Mouse (Mus musculus) midbrain, embryonic 14.5 days (tissue): ENCODE measurements around the gene Spata46. TPM values are rescaled to one million over a fixed set of nuclear protein-coding genes. Genes with fewer than 3 reads are reported as not detected.

Experiments
- ATAC-seq: fragments of 200-750 bp; cut with Nextera tagmentation; 2 replicates; pipeline ENCODE4 v1.8.0; 2017; ENCODE audit warnings: moderate number of reproducible peaks, moderate library complexity; ENCODE audit not compliant: low FRiP score, low TSS enrichment
- DNase-seq: peaks from one replicate; pipeline ENCODE4 v3.0.0-alpha.2; 2015
- H3K27ac ChIP-seq: fragments of 300-500 bp; sonication (generic); replicated peaks from 2 replicates; pipeline ENCODE4 v1.5.1; 2014; ENCODE audit warnings: mild to moderate bottlenecking, low read depth, low read length, moderate library complexity
- H3K27me3 ChIP-seq: fragments of 300-500 bp; sonication (generic); 2 replicates; pipeline ENCODE4 v1.6.1; 2014; ENCODE audit warnings: low read length, control low read depth, mixed read lengths; ENCODE audit not compliant: control insufficient read depth, insufficient read depth
- H3K36me3 ChIP-seq: fragments of 300-500 bp; sonication (generic); 2 replicates; pipeline ENCODE4 v1.6.1; 2014; ENCODE audit warnings: low read length, control low read depth; ENCODE audit not compliant: control insufficient read depth, insufficient read depth
- H3K4me1 ChIP-seq: fragments of 300-500 bp; sonication (generic); 2 replicates; pipeline ENCODE4 v1.6.1; 2014; ENCODE audit warnings: mild to moderate bottlenecking, antibody characterized with exemption, low read length, control low read depth; ENCODE audit not compliant: control insufficient read depth, insufficient read depth
- H3K4me2 ChIP-seq: fragments of 300-500 bp; sonication (generic); 2 replicates; pipeline ENCODE4 v1.6.1; 2014; ENCODE audit warnings: mild to moderate bottlenecking, low read length, moderate library complexity
- H3K4me3 ChIP-seq: fragments of 300-500 bp; sonication (generic); replicated peaks from 2 replicates; pipeline ENCODE4 v1.5.1; 2014; ENCODE audit warnings: low read depth, low read length
- H3K9ac ChIP-seq: fragments of 300-500 bp; sonication (generic); replicated peaks from 2 replicates; pipeline ENCODE4 v1.6.1; 2014; ENCODE audit warnings: mild to moderate bottlenecking, low read length, moderate library complexity
- H3K9me3 ChIP-seq: fragments of 300-500 bp; sonication (generic); 2 replicates; pipeline ENCODE4 v1.6.1; 2016; ENCODE audit warnings: low read length, control low read depth, mixed read lengths; ENCODE audit not compliant: control insufficient read depth
- WGBS: fragments of 180-500 bp; shearing (Covaris S2); extraction: QIAGEN DNeasy Blood & Tissue Kit; methylation state at CpG from one replicate; pipeline ENCODE4 v1.1.7; 2014; 5-methylcytosine and 5-hydroxymethylcytosine counted together
- polyA plus RNA-seq: library from polyadenylated mRNA; unstranded; fragments of >200 nt; fragmentation: Nextera tagmentation; extraction: Ambion mirVana; gene quantifications from 2 replicates; pipeline ENCODE4 v1.2.1, GENCODE M21; 2014

Spata46 gene
- polyA plus RNA-seq, 1 experiment from 2014 or later = 0.96 TPM

DNA sequence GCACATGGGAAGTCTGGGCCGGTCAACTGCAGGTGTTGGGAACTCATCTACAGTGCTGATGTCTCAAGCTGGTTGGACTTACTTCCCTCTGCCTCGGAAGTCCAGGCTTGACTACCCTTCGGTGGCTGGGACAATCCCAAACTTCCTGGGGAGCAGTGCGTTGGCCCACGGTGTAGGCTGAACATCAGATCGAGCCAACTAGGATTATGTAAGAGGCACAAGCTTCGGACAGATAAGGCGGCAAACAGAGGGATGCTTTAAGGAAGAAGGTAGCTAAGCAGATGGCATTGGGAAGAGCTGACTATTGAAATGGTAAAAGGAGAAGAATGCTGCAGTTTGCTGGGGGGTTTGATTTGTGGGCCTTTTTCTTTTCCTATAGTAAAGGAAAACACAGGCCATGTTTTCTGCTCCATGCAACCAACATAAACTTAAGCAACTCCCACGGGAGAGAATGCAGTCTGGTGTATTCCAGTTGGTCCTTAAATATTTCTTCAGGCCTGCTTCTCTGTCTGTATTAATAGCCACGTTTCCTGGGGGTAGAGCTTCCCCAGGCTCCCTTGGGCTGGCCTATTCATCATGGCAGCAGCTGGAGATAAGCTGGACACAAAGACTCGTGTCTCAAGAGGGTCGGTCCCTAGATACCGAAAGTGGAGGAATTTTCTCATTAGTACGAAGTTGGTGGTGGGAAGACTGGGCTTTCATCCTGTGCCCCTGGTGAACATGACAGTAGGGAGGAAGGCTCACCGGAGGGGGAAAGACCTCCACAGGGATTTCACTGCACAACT, 13.6 kb upstream of the Spata46 start:
- H3K27ac ChIP-seq = no peak overlapping the region
- H3K9ac ChIP-seq = no peak overlapping the region
- no peaks in the 10 kb centered on the region for H3K4me1 ChIP-seq
- H3K9me3 ChIP-seq = 0 out of 2 replicates have a peak, but pooled peaks cover under 1% of the 10 kb centered on the region
- no peaks in the 10 kb centered on the region for H3K27me3 ChIP-seq
- H3K4me3 ChIP-seq = no peak overlapping the region
- H3K36me3 ChIP-seq = no peaks in the 10 kb centered on the region
- DNase-seq = peak; percentile 28
- no peak overlapping the region for H3K4me2 ChIP-seq
- WGBS = 52% methylated on average over 15 of the region's 15 CpGs
- no peak for ATAC-seq

DNA sequence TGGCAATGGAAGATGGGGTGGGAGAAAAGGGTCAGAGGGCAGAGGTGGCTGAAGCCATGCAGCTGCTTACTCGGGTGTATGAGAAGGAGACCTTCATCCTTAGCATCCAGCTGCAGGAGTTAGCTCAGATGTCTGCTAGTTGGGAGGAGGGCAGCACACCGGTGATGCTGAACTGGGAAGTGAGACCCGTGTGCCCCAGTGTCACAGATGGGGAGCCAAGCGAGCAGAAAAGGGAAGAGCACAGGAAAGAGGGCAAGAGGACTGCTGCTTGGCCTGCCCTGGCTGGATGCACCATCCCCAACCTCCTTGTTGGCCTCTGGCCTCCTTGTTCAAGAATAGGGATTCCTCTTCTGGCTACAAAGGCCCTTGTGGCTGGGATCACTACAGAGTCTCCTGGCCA, 9.1 kb upstream of the Spata46 start:
- no peak for ATAC-seq

DNA sequence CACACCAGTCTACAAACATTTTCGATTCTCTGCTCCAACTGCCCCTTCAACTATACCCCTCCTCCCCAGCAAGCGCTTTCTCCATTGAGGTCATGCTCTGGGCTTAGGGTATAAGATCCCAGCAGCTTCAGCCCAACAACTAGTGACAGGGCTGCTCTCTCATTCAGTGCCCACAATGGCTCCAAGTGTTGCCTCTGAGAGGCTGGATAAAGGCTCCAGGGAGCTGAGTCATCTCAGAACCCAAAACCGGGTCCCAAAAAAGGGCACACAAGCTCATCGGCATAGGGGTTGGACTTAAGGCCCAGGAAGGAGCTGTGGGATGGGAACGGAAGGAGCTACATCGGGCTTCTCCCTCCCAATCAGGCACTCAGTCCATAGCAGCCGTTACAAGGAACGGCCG, 6.9 kb upstream of the Spata46 start:
- H3K4me3 ChIP-seq = no peak overlapping the region
- H3K9me3 ChIP-seq = no peaks in the 10 kb centered on the region
- WGBS = 95% methylated on average over 9 of the region's 9 CpGs
- ATAC-seq (no peak), DNase-seq (no peak)
- no peak overlapping the region for H3K9ac ChIP-seq
- H3K4me1 ChIP-seq = no peaks in the 10 kb centered on the region
- H3K27me3 ChIP-seq = no peaks in the 10 kb centered on the region
- H3K4me2 ChIP-seq = no peak overlapping the region
- no peak overlapping the region for H3K27ac ChIP-seq
- no peaks in the 10 kb centered on the region for H3K36me3 ChIP-seq

More for the DNA sequence above, 9.1 kb upstream of the Spata46 start:
- no peak for DNase-seq
- no peak overlapping the region for H3K9ac ChIP-seq
- no peak overlapping the region for H3K4me2 ChIP-seq
- H3K27me3 ChIP-seq = no peaks in the 10 kb centered on the region
- no peak overlapping the region for H3K27ac ChIP-seq
- H3K4me1 ChIP-seq = no peaks in the 10 kb centered on the region
- H3K4me3 ChIP-seq = no peak overlapping the region
- H3K9me3 ChIP-seq = no peaks in the 10 kb centered on the region
- no peaks in the 10 kb centered on the region for H3K36me3 ChIP-seq
- 72% methylated on average over 4 of the region's 4 CpGs for WGBS

DNA sequence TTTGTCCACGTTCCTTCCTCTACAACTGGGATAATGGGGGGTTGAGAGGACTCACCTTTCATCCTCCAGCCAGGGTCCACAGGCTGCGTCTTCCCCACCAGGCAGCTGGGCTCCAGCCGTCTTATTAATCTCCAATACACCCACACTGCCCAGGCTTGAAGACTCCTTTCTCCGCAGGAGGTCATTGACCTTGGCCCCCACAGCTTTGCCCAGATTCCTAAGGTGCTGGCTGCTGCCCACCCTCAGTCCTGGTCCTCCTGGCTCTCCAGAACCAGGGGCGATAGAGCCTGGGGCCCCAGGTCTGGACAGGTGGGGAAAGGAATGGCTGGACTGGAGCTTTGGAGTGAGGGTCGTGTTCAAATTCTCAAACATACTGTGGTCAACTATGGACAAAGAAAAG, 6.1 kb upstream of the Spata46 start:
- H3K27ac ChIP-seq = no peak overlapping the region
- no peaks in the 10 kb centered on the region for H3K4me1 ChIP-seq
- H3K27me3 ChIP-seq = no peaks in the 10 kb centered on the region
- H3K4me2 ChIP-seq = no peak overlapping the region
- whole genome bisulfite sequencing = 65% methylated on average over 6 of the region's 6 CpGs
- H3K9me3 ChIP-seq = no peaks in the 10 kb centered on the region
- H3K9ac ChIP-seq = no peak overlapping the region
- no peak overlapping the region for H3K4me3 ChIP-seq
- H3K36me3 ChIP-seq = no peaks in the 10 kb centered on the region
- ATAC-seq = no peak
- no peak for DNase-seq

DNA sequence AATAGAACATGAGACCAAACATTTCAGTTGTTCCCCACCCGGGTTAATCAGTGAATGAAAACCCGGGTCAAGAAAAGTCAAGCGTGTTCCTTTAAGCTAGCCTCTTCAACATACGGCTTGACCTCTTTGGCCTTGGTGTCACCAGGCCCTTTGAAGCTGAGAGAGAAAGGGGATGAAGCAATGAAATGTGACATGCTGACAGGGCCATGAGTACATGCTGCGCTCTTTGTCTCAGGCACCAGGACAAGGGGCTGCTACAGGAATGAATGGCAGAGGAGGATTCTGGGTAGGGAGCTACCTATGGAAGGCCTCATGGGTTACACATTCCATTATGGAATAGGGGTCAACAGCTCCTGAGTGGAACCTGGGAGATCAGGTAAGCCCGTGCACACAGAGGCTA, 5.5 kb upstream of the Spata46 start:
- 40% methylated on average over 6 of the region's 6 CpGs for WGBS
- no peak for DNase-seq
- H3K4me1 ChIP-seq = no peaks in the 10 kb centered on the region

DNA sequence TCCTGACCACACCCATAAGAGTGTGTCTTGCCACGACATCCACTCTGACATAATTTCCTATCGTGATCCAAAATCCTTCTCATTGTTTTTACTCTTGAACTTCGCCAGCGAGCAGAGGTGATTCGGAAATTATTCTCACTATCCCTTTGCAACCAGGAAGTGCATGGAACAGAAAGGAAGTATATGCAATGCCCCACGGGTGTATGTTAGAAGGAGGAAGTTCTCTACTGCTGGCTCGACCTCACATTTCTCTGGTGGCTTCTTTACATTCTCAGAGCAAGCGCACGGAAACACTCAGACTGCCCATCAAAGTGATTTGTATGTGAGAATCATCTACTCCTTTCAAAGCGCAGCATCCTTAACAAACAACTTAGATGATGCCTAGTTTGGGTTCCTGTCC, 3.6 kb upstream of the Spata46 start:
- no peak overlapping the region for H3K27ac ChIP-seq
- H3K4me3 ChIP-seq = no peak overlapping the region
- H3K27me3 ChIP-seq = no peaks in the 10 kb centered on the region
- H3K4me2 ChIP-seq = no peak overlapping the region
- 96% methylated on average over 10 of the region's 10 CpGs for WGBS
- no peak for DNase-seq
- H3K9me3 ChIP-seq = no peaks in the 10 kb centered on the region
- H3K9ac ChIP-seq = no peak overlapping the region
- no peaks in the 10 kb centered on the region for H3K4me1 ChIP-seq
- no peak for ATAC-seq
- no peaks in the 10 kb centered on the region for H3K36me3 ChIP-seq

More for the DNA sequence above, 5.5 kb upstream of the Spata46 start:
- H3K36me3 ChIP-seq = no peaks in the 10 kb centered on the region
- H3K4me3 ChIP-seq = no peak overlapping the region
- no peaks in the 10 kb centered on the region for H3K27me3 ChIP-seq
- H3K4me2 ChIP-seq = no peak overlapping the region
- H3K27ac ChIP-seq = no peak overlapping the region
- H3K9me3 ChIP-seq = no peaks in the 10 kb centered on the region
- no peak overlapping the region for H3K9ac ChIP-seq
- no peak for ATAC-seq

DNA sequence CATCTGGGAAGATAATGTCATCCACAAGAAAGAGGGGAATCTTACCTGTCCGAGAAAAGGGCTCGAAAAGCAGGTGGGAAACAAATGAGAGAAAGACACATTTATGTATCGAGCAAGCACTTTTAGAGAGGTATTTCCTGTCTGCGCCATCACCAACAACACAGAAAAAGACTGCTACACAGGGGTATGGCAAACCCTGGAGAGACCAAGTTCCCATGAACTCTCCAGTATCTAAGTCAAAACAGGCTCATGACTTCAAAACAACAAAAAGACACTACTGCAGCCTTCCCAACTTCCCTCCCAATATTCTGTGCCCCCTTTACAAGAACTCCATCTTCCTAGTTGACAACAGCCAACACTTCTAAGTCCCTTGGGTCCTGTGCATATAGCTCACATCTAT, 2.4 kb upstream of the Spata46 start, which contains the start of gene Gm7694:
Gene Gm7694 (minus strand): TSS at position 101 of the 400 bp plus-strand sequence.
- Histone ChIP-seq H3K4me3 (no peak within 1 kb of the TSS), H3K9ac (no peak within 1 kb of the TSS), H3K4me2 (no peak within 1 kb of the TSS), H3K4me1 (no peaks in the 10 kb centered on the region), H3K27me3 (no peaks in the 10 kb centered on the region), H3K27ac (no peak within 1 kb of the TSS), H3K9me3 (no peaks in the 10 kb centered on the region), H3K36me3 (no peaks in the 10 kb centered on the region)
- WGBS = 99% methylated on average over 4 of the region's 4 CpGs
- no peak for ATAC-seq
- DNase-seq = no peak

DNA sequence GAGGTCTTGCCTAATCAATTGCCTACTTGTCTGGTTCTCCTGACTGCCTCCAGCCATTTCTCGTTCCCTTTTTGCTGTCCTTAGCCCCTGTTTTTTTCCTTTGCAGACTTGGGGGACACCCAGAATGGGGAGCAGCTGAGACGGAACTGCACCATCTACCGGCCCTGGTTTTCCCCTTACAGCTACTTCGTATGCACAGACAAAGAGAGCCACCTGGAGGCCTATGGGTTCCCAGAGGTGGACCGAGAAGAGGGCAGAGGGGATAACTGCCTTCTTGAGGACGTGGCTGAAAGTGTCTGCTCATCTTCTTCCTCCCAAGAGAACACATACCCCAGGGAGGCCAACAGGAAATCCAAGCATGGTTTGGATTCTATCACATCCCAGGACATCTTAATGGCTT, 2.8 kb downstream of the Spata46 start:
- no peaks in the 10 kb centered on the region for H3K9me3 ChIP-seq
- no peak overlapping the region for H3K9ac ChIP-seq
- no peaks in the 10 kb centered on the region for H3K27me3 ChIP-seq
- no peak overlapping the region for H3K4me2 ChIP-seq
- no peak overlapping the region for H3K4me3 ChIP-seq
- no peak overlapping the region for H3K27ac ChIP-seq
- DNase-seq (no peak), ATAC-seq (no peak)
- 81% methylated on average over 6 of the region's 6 CpGs for WGBS
- no peaks in the 10 kb centered on the region for H3K36me3 ChIP-seq
- H3K4me1 ChIP-seq = no peaks in the 10 kb centered on the region

DNA sequence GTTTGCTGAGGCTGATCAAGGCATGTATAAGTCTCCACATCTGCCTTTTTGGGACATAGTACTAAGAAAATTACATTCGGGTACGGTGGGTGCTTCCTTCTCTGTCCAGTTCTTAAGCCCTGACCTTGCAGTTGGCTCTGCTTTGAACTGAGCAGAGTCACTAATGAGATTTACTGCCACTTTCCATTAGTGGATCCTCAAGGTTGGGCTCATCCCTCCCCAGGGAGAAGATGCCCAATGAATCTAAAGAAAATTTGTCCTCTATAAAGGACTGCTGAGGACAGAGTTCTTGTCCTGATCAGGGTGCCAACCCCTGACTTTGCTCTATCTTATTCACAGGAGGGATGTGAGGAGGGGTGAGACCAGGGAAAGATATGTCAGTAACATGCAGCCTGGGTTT, 13.4 kb downstream of the Spata46 start:
- WGBS = 80% methylated on average over 2 of the region's 2 CpGs
- Histone ChIP-seq H3K36me3 (0 out of 2 replicates have a peak, but pooled peaks cover 4% of the 10 kb centered on the region), H3K9ac (no peak overlapping the region), H3K27ac (no peak overlapping the region), H3K9me3 (no peaks in the 10 kb centered on the region), H3K27me3 (no peaks in the 10 kb centered on the region), H3K4me2 (no peak overlapping the region), H3K4me1 (no peaks in the 10 kb centered on the region), H3K4me3 (no peak overlapping the region)
- no peak for DNase-seq
- ATAC-seq = no peak
